Mouse (Mus musculus): ENCODE results near the gene Pou5f2. TPM values are rescaled to one million over a fixed set of nuclear protein-coding genes. Genes with fewer than 3 reads are reported as not detected.

Gene Pou5f2
- 0.50 and 0.65 TPM in 2 replicates for polyA plus RNA-seq (2015; fragmentation: Nextera tagmentation; extraction: Ambion mirVana)

DNA sequence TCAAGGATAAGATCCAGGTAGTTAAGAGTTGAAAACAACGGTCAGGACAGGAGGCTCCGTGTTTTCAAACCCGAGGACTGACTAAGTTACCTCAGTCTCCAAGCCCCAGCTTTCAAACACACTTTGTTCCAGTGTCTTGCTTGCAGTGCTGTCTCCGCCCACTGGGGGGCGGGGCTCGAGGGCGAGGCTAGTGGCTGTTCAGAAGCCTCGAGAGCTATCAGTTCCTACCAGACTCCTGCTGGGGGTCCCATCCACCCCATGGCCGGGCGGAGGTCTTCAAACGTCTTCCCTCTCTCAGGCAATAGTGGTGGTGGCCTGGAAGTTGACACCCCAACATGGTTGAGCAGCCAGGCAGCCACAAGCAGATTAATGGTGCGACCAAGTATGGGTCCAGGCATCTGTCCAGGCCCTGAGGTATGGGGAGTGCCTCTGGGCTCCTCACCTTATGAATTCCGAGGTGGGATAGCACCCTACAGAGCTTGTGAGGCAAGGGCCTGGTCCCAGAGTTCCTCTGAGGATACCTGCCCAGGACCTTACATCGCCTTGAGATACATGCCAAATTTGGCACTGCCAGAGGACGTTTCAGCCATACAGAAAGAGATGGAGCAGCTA, at the start of gene Pou5f2:
Pou5f2 (plus strand) TSS at position 220 of the 612 bp plus-strand sequence.

Other genes with a start within 250 kb of the Pou5f2 start
- 43.7 and 44.7 TPM in 2 replicates for gene Nr2f1, start 174.9 kb downstream of the Pou5f2 start, polyA plus RNA-seq (2015; fragmentation: Nextera tagmentation; extraction: Ambion mirVana)